Mouse (Mus musculus) testis, postnatal 10 days (tissue): ENCODE measurements around the gene Htatsf1.

Experiments
- DNase-seq: peaks from one replicate; pipeline ENCODE4 v3.0.0; 2021; ENCODE audit warnings: low spot score

Htatsf1 gene

DNA sequence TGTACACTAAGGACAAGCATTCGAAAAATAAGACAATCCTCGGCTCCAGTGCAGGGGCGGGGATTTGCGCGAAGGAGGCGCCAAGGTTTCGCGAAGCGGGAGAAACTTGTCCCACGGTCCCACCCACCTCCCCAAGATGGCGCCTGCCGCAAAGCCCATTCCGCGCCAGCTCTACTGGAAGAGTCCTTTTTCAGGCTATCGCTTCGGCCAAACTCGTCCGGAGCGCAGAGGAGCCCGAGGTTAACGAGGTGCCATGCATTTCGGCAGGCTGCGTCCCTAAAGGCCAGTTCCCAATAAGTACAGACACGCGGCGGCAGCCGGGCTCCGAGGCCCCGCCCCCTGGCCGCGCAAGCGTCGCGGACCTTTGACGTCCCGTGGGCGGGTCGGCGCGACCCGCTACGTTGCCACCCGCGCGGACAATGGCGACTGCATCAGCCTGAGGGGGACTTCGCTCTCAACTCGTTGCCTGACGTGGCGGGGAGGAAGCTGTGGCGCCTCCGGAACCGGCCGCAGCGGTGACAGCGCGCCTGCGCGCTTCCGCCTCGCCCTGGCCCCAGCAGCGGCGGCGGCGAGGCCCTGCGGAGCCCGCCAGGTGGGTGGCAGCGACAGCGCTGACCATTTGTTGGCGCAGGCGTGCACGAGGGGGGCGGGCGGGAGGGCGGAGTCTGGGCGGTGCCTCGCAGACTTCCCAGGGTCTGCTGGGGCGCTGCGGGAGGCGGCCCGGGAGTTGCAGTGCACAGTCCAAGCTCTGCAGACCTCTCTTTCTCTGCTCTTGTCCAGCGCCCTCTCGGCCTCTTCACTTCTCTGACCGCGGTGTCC is at the start of gene Htatsf1:
Gene Htatsf1, plus strand, starts transcription at position 410 of the 819 bp plus-strand sequence.
- DNase-seq: peak; percentile 83

DNA sequence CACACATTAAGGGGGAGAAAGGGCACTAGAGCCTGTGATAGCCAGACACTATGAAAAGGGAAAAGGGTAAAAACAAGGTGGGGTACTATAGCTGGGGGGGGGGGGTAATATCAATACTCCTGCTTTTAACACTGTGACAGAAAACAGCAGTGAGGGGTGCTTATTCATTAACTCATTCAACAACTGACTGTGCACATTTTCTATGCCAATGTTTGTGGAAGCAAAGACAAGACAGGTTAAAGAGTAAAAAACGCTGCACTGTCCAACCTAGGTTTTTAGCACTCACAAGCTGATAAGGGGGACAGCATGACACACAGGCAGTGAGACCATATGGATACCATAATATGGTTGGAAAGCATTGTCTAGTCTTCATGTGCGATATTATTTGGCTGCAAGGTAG is 40.5 kb upstream of the Htatsf1 start:
- DNase-seq: no peak

DNA sequence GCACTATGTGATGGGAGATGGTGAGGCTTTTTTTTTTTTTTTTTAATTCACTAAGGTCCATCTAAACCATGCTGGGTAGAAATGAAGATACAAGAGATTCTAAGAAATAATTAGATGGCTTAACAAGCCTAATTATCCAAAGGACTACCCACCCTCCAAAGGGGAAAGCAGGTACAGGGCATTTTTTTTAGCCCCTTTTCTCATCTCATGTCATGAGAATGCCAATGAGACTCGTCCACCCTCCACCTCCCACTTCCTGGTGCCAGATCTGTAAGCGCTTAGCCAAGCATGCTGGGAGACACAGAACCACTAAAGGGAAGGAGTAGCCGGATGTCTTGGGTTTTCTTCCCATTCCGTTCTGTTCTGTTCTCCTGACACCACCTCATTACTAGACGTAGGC is 10.6 kb upstream of the Htatsf1 start, which contains the start of gene Brs3:
Gene Brs3, plus strand, starts transcription at position 301 of the 400 bp plus-strand sequence.
- DNase-seq: no peak

DNA sequence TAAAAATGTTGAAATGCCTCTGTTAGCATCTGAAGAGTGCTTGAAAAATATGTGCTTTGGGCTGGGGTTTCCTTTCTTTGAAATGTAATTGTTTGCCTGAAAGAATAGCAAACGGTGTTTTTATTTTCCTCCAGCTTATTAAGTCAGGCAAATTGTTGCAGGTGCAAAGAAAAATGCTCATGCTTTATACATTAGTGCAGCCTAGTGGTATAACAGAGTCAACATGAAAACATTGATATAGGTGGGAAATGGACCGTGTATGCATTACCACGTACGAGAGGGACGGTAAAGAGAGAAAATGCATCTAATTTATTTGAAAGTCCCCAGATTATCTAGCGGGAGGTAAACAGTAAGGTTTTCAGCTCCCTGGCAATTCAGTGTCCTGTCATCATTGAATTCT is 9.5 kb upstream of the Htatsf1 start:
- DNase-seq: no peak

DNA sequence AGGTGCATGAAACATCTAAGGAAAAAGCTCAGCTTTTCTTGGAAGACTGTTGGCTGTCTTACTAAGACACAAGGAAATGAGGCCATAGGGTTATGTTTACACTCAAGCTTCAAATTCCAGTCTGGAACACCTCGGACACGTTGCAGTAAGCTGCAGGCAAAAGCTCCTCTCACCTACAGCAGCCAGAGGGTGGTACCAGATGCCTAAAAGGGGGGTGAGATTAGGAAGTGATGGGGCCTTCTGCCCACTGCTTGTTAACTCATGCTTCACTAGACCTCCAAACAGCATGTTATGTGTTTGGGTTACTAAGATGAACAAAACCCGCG is 572 bp upstream of the Htatsf1 start:
- no peak for DNase-seq

DNA sequence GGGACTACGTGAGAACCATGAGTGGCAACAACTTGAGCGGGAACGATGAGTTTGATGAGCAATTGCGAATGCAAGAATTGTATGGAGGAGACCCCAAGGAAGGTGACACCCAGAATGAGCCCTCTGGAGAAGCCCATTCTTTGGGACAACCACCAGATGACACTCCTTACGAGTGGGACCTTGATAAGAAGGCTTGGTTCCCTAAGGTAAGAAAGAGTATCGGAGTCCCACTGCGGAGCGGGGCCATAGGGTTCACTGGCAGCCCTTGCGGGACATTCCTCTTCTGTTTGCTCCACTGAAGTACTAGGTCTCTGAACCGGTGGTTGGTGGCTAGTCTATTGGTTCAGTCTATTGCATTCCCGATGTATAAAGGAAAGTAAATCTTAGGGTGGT is 606 bp downstream of the Htatsf1 start:
- DNase-seq: peak; percentile 36

DNA sequence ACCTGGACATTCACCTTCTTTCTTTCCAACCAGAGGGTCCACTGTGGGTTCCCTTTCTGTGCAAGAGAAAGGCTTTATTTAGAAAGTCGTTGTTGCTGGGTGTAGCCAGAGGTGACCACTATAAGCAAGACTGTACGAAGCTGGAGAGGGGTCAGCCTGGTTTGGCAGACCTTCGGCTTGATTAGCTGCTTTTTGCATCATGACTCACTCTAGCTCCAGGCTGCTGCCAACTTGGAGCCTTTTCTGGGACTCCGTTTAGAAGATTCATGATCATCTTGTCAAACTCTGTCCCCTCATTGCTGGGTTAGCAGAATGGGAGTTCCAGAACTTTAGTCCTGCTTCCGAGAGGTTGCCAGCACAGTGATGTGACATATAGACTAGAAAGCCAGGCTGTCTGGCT is 28.1 kb downstream of the Htatsf1 start:
- DNase-seq: no peak

DNA sequence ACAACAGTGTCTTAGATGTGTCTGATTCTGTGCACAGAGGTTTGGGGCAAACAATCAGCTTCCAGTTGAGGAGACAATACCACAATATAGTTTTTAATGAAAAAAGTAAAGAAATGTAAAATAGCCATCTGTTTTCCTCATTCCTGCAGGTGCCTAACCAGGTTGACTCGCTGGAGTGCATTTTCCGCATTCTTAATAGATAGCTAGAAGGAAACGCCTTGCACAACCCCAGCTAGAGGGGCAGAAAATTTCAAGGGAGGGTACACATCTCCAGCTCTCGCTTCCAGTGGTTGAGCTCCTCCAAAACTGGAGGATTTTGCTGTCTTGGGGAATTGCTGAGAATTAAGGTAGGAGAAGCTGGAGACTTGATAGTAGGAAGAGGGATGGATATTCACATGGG is 34.4 kb downstream of the Htatsf1 start, which contains the start of gene Vgll1:
Gene Vgll1, plus strand, starts transcription at position 301 of the 400 bp plus-strand sequence.
- DNase-seq: no peak

DNA sequence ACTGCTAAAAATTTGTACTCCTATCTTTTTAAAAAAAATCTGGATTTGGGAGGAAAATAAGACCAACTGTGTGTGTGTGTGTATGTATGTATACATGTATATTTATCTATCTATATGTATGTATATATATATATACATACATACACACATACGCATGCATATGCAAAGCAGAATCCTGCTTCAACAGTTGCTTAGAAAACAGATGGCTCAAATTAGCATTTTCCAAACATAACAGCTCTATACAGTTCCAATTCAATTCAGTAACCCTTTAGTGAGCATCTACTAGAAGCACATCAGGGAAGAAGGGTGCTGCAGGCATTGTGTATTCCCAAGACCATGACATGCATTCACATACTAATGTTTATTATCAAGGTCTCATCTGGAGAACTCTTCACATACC is 50.0 kb downstream of the Htatsf1 start:
- no peak for DNase-seq

DNA sequence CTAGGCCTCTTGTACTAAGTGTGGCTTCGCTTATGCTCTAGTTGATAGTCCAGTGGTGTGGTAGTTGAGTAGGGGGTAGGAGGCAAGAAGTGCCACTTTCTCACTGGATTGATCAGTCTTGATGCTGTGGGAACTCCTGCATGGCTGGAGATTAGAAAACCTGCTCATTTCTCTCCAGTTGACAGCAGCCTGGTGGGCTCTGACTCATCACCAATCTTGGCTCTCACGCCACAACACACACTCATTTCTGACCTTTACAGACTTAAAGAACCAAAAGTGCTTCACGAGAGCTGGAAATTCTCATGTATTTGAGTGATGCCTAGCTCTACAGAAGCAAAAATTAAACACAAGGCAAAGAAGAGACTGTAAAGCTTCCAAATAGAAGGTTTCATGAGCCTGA is 53.6 kb downstream of the Htatsf1 start:
- no peak for DNase-seq
